Comparison of ENCODE assay signal across 9 mouse cellular contexts in the genomic region with DNA sequence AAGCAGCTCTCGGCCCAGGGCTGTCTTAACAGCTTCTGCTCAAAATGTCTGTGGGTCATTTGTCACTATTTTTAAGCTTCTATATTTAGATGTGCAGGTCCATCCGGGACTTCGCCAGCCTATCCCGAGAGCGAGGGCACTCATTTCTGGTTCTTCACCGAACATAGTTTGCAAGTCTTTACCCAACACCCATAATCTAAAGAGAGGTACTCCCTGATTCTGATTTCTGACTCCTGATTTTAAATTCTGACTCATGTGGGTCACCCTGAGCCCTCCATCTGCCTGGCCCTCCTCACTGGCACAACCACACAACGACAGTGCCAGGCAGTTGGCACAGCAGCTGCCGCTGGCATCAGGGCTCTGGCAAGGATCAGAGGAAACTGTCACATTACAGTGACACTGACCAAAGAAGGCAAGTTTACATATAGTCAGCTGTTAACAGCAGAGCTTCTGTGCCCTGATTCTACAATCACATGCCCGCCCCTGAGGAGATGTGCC.
DNase-seq lines count a peak whose midpoint lies in the region; ATAC-seq and TF ChIP-seq lines count a peak whose summit lies in the region.
"Had no signal": no experiment of that assay in that cellular context is flagged by ENCODE, and none has a peak within 500 bp of the region (broad histone marks: within the 10 kb centered on the region; RNA-seq: fewer than 3 reads in every experiment).

No protein-coding gene starts in this region.

- no peaks in the 10 kb centered on the region; the same call in 1 of the 2 replicates for H3K4me1 ChIP-seq in lung, embryonic 14.5 days (ENCODE audit: insufficient read depth)
- peaks cover 13% of the 10 kb centered on the region for H3K4me1 ChIP-seq in stomach, embryonic 16.5 days (ENCODE audit: control insufficient read depth, insufficient read depth, low read length)
- peaks cover 10% of the 10 kb centered on the region for H3K4me1 ChIP-seq in liver, embryonic 11.5 days (replicated peaks; ENCODE audit: control insufficient read depth, insufficient read depth, low read length)

- no peak for TF ChIP-seq CTCF in lung, embryonic 14.5 days (IDR thresholded peaks at IDR 0.05; ENCODE audit: low read depth)

- peak overlapping the region; percentile 38; the same call in 1 of the 2 replicates for H3K27ac ChIP-seq in lung, embryonic 14.5 days (ENCODE audit: low read depth)
- H3K27ac ChIP-seq in stomach, embryonic 16.5 days (ENCODE audit: low read length), result 0 out of 2 replicates have a peak overlapping the region, but pooled peaks have one; percentile 54
- H3K27ac ChIP-seq in liver, embryonic 11.5 days (ENCODE audit: low read depth, low read length), result no peak overlapping the region
- H3K27ac ChIP-seq: liver, embryonic 15.5 days had no signal

- no peak overlapping the region for H3K4me3 ChIP-seq in lung, embryonic 14.5 days (ENCODE audit: low read depth, low read length)
- no peak overlapping the region for H3K4me3 ChIP-seq in stomach, embryonic 16.5 days (replicated peaks; ENCODE audit: low read length)
- no peak overlapping the region for H3K4me3 ChIP-seq in liver, embryonic 11.5 days (ENCODE audit: low read depth, low read length)
- H3K4me3 ChIP-seq: liver, embryonic 15.5 days had no signal

- no peak for DNase-seq in lung, embryonic 14.5 days
- no peak for DNase-seq in lung, postnatal 4 days
- DNase-seq in cerebellum, adult 18-20 months, result peak; percentile 87 to 88
- peak; percentile 85 for DNase-seq in heart, adult 18-20 months
- peak; percentile 43 to 60 for DNase-seq in layer of hippocampus, postnatal 25 days (ENCODE audit: extremely low spot score in 1 of 2, low spot score in 1 of 2)
- no peak for DNase-seq in kidney, adult 11 months
- DNase-seq in liver, embryonic 11.5 days (ENCODE audit: low spot score), result no peak

- H3K9ac ChIP-seq in lung, embryonic 14.5 days, result no peak overlapping the region
- H3K9ac ChIP-seq in stomach, embryonic 16.5 days (ENCODE audit: low read length), result no peak overlapping the region
- H3K9ac ChIP-seq in liver, embryonic 11.5 days (ENCODE audit: low read depth, low read length), result no peak overlapping the region
- H3K9ac ChIP-seq: liver, embryonic 15.5 days had no signal

- peaks cover 4% of the 10 kb centered on the region; the same call in 1 of the 2 replicates for H3K36me3 ChIP-seq in lung, embryonic 14.5 days (ENCODE audit: insufficient read depth)
- no peaks in the 10 kb centered on the region for H3K36me3 ChIP-seq in stomach, embryonic 16.5 days (ENCODE audit: control insufficient read depth, insufficient read depth, low read length)
- peaks cover 2% of the 10 kb centered on the region; the same call in 1 of the 2 replicates for H3K36me3 ChIP-seq in liver, embryonic 11.5 days (ENCODE audit: control insufficient read depth, insufficient read depth, low read length)

- no peak overlapping the region for H3K4me2 ChIP-seq in lung, embryonic 14.5 days
- H3K4me2 ChIP-seq in stomach, embryonic 16.5 days (ENCODE audit: low read depth, low read length), result no peak overlapping the region
- H3K4me2 ChIP-seq in liver, embryonic 11.5 days, result no peak overlapping the region
- H3K4me2 ChIP-seq: liver, embryonic 15.5 days had no signal

- no peak for ATAC-seq in lung, embryonic 14.5 days (ENCODE audit: insufficient read depth)
- ATAC-seq in stomach, embryonic 16.5 days (ENCODE audit: insufficient read depth, low FRiP score), result no peak; the same call in 1 of the 2 replicates
- ATAC-seq in liver, embryonic 11.5 days (replicated peaks; ENCODE audit: low FRiP score), result no peak

- H3K27me3 ChIP-seq in lung, embryonic 14.5 days (ENCODE audit: insufficient read depth, low read length), result no peaks in the 10 kb centered on the region
- no peaks in the 10 kb centered on the region for H3K27me3 ChIP-seq in stomach, embryonic 16.5 days (ENCODE audit: control insufficient read depth, insufficient read depth, low read length)
- no peaks in the 10 kb centered on the region for H3K27me3 ChIP-seq in liver, embryonic 11.5 days (replicated peaks; ENCODE audit: control insufficient read depth, insufficient read depth, low read length)
- H3K27me3 ChIP-seq: liver, embryonic 15.5 days had no signal

- H3K9me3 ChIP-seq in lung, embryonic 14.5 days (ENCODE audit: low read depth, low read length), result no peaks in the 10 kb centered on the region
- H3K9me3 ChIP-seq in stomach, embryonic 16.5 days (replicated peaks; ENCODE audit: control insufficient read depth, low read length), result no peaks in the 10 kb centered on the region
- H3K9me3 ChIP-seq in liver, embryonic 11.5 days (ENCODE audit: control insufficient read depth, low read length), result no peaks in the 10 kb centered on the region
- H3K9me3 ChIP-seq: liver, embryonic 15.5 days had no signal

- WGBS in lung, embryonic 14.5 days, result 81% methylated on average over 9 of the region's 9 CpGs
- 81% methylated on average over 9 of the region's 9 CpGs for whole genome bisulfite sequencing in stomach, embryonic 16.5 days
- 89% methylated on average over 9 of the region's 9 CpGs for WGBS in liver, embryonic 11.5 days

Comparison
In these comparisons a context has a peak if more than half of its experiments do, and no peak if none do; other contexts are left out.
1. DNase-seq: peak in cerebellum, adult 18-20 months (2 of 2), heart, adult 18-20 months (2 of 2) and layer of hippocampus, postnatal 25 days (2 of 2); none in lung, embryonic 14.5 days (single experiment), lung, postnatal 4 days (0 of 2), kidney, adult 11 months (single experiment) and liver, embryonic 11.5 days (single experiment).